Mouse (Mus musculus): ENCODE data around the gene Cux1.

DNA sequence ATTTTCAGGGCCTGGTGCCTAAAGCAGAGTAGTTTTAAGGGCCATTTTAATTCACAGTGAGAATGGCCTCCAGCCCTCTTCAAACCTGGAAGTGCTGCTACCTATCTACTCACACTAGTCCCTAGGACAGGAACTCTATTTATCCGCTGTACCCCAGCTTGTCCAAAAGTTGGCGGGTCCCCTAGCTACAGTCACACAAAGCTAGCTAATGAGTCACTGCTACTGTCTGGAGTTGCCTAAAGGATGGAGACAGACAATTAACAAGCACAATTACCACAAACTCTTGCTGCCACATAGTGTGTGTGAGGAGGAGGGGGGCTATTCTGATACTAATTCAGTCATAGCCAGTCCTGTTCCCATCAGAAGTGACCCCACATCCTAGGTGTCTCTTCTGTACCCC, 68.0 kb downstream of the Cux1 start:
- no peak for TF ChIP-seq POLR2A (IDR thresholded peaks at IDR 0.05; ENCODE audit: borderline replicate concordance, extremely low read depth, low read depth, low read length)
- TF ChIP-seq CTCF (IDR thresholded peaks at IDR 0.05; ENCODE audit: insufficient read depth, low read length), result no peak
